Mouse (Mus musculus) lung, embryonic 16.5 days (tissue): Measurements from ENCODE around the gene Col4a3bp. TPM values are rescaled to one million over a fixed set of nuclear protein-coding genes. Genes with fewer than 3 reads are reported as not detected.
A peak's percentile ranks its signal among the peaks of the same experiment; 100 is the strongest.

ENCODE experiments used
- ATAC-seq: fragments of 200-750 bp; cut with Nextera tagmentation; 2 replicates; pipeline ENCODE4 v1.8.0; 2017; ENCODE audit warnings: low read depth, mild to moderate bottlenecking, moderate library complexity
- H3K27ac ChIP-seq: fragments of 300-500 bp; sonication (generic); 2 replicates; pipeline ENCODE4 v1.5.1; 2014; ENCODE audit warnings: mild to moderate bottlenecking, control low read depth, low read length
- H3K27me3 ChIP-seq: fragments of 300-500 bp; sonication (generic); 2 replicates; pipeline ENCODE4 v1.6.1; 2014; ENCODE audit warnings: low read depth, low read length, mixed read lengths; ENCODE audit not compliant: control insufficient read depth, insufficient read depth
- H3K36me3 ChIP-seq: fragments of 300-500 bp; sonication (generic); 2 replicates; pipeline ENCODE4 v1.6.1; 2014; ENCODE audit warnings: low read length; ENCODE audit not compliant: control insufficient read depth, insufficient read depth
- H3K4me1 ChIP-seq: fragments of 300-500 bp; sonication (generic); replicated peaks from 2 replicates; pipeline ENCODE4 v1.6.1; 2014; ENCODE audit warnings: low read length, mixed read lengths; ENCODE audit not compliant: control insufficient read depth, insufficient read depth
- H3K4me2 ChIP-seq: fragments of 300-500 bp; sonication (generic); 2 replicates; pipeline ENCODE4 v1.6.1; 2014; ENCODE audit warnings: low read depth, low read length, control low read depth
- H3K4me3 ChIP-seq: fragments of 300-500 bp; sonication (generic); 2 replicates; pipeline ENCODE4 v1.5.1; 2014; ENCODE audit warnings: mild to moderate bottlenecking, low read length, control low read depth
- H3K9ac ChIP-seq: fragments of 300-500 bp; sonication (generic); 2 replicates; pipeline ENCODE4 v1.6.1; 2014; ENCODE audit warnings: low read length, control low read depth
- H3K9me3 ChIP-seq: fragments of 300-500 bp; sonication (generic); 2 replicates; pipeline ENCODE4 v1.6.1; 2016; ENCODE audit warnings: low read length; ENCODE audit not compliant: control insufficient read depth
- WGBS: fragments of 180-500 bp; shearing (Covaris S2); extraction: QIAGEN DNeasy Blood & Tissue Kit; methylation state at CpG from one replicate; pipeline ENCODE4 v1.1.7; 2014; 5-methylcytosine and 5-hydroxymethylcytosine counted together
- polyA plus RNA-seq: library from polyadenylated mRNA; unstranded; fragments of >200 nt; fragmentation: Nextera tagmentation; extraction: Ambion mirVana; gene quantifications from 2 replicates; pipeline ENCODE4 v1.2.1, GENCODE M21; 2015

Gene Col4a3bp
- 9.2 and 10.3 TPM in 2 replicates for polyA plus RNA-seq

DNA sequence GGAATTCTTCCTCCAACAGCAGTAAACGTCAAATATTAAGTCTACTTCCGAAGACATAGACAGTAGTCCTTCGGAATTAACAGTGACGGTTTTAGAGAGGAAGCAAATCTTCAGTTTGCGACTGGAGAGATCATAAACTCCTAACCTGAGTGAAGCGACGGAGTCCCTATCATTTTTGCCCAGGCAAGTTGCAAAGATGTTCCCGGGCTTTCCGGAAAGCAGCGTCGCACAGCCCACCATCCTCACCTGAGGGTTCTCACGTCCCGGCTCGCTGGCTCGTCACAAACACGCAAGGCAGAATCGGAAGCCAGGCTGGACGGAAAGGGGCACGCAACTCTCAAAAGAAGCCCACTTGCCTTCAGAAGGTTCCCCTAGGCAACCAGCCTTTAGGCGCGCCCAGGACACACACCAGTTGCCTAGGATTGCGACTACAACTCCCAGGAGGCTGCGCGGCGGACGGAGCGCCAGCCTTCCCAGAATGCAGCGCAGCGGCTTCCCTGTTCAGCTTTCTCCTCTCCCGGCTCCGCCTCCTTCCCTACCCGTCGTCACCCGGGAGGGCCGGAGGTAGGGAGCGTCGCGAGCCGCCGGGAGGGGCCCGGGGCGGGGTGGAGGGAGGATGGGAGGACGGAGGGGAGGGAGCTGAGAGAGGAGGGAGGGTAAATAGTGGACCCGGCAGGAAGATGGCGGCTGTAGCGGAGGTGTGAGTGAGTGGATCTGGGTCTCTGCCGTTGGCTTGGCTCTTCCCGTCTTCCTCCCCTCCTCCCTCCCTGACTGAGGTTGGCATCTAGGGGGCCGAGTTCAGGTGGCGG is at the start of gene Col4a3bp, which contains the start of gene Polk:
TSS of gene Col4a3bp (plus strand) at position 538 of the 809 bp plus-strand sequence.
TSS of gene Polk (minus strand) at position 499 of the 809 bp plus-strand sequence.
- H3K36me3 ChIP-seq: no peaks in the 10 kb centered on the region
- WGBS: under 1% methylated on average over 46 of the region's 50 CpGs
- 0 out of 2 replicates have a peak, but pooled peaks cover 6% of the 10 kb centered on the region for H3K4me1 ChIP-seq
- H3K9me3 ChIP-seq: no peaks in the 10 kb centered on the region
- ATAC-seq: peak; percentile 99
- H3K4me3 ChIP-seq: peak within 1 kb of the TSS; percentile 94
- no peaks in the 10 kb centered on the region for H3K27me3 ChIP-seq
- H3K4me2 ChIP-seq: peak within 1 kb of the TSS; percentile 81
- peak within 1 kb of the TSS; percentile 97 for H3K9ac ChIP-seq
- H3K27ac ChIP-seq: peak within 1 kb of the TSS; percentile 88

- H3K9me3 ChIP-seq: no peaks in the 10 kb centered on the region
- 0 out of 2 replicates have a peak, but pooled peaks cover 3% of the 10 kb centered on the region for H3K36me3 ChIP-seq
- H3K4me1 ChIP-seq: no peaks in the 10 kb centered on the region
- no peaks in the 10 kb centered on the region for H3K27me3 ChIP-seq
- H3K9ac ChIP-seq: no peak overlapping the region
- 79% methylated on average over 8 of the region's 8 CpGs for WGBS
- no peak overlapping the region for H3K27ac ChIP-seq
- H3K4me3 ChIP-seq: no peak overlapping the region
- no peak for ATAC-seq
- H3K4me2 ChIP-seq: no peak overlapping the region
These were observed 45.8 kb upstream of the Col4a3bp start for GRCm38 (mm10) chr13:96496630-96497029.

GRCm38 (mm10) chr13:96499891-96500290 is 42.5 kb upstream of the Col4a3bp start:
- no peak for ATAC-seq
- Histone ChIP-seq H3K27ac (no peak overlapping the region), H3K4me1 (no peaks in the 10 kb centered on the region), H3K36me3 (0 out of 2 replicates have a peak, but pooled peaks cover 3% of the 10 kb centered on the region), H3K27me3 (no peaks in the 10 kb centered on the region), H3K9me3 (no peaks in the 10 kb centered on the region), H3K9ac (no peak overlapping the region), H3K4me2 (no peak overlapping the region), H3K4me3 (no peak overlapping the region)
- 88% methylated on average over 2 of the region's 2 CpGs for WGBS

DNA sequence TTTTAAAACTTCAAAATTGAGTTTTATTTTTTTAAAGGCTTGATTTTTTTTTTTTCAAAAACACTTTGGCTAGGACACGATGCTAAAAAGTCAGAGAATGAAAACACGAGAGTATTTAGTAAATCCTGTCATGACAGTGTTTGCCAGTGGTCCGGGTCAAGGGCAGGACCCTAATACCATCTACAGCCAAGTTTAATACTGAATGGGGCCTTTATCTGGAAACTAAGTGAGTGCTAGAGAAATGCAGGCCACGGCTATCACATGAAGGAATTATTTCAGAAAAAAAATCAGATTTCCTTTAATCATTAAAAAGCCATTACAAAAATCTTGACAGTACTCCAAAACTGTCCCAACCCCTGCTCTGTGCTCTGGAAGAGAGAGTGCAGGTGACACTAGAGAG is 36.8 kb upstream of the Col4a3bp start:
- Histone ChIP-seq H3K4me3 (no peak overlapping the region), H3K9ac (no peak overlapping the region), H3K9me3 (no peaks in the 10 kb centered on the region), H3K36me3 (0 out of 2 replicates have a peak, but pooled peaks cover 2% of the 10 kb centered on the region), H3K4me1 (no peaks in the 10 kb centered on the region; the same call in 1 of the 2 replicates), H3K27ac (no peak overlapping the region), H3K4me2 (no peak overlapping the region), H3K27me3 (no peaks in the 10 kb centered on the region)
- peak; percentile 52; the same call in 1 of the 2 replicates for ATAC-seq
- 40% methylated on average over 4 of the region's 4 CpGs for whole genome bisulfite sequencing

GRCm38 (mm10) chr13:96506313-96506712 is 36.1 kb upstream of the Col4a3bp start:
- ATAC-seq: no peak
- no peak overlapping the region for H3K4me2 ChIP-seq
- WGBS: 54% methylated on average over 6 of the region's 6 CpGs

DNA sequence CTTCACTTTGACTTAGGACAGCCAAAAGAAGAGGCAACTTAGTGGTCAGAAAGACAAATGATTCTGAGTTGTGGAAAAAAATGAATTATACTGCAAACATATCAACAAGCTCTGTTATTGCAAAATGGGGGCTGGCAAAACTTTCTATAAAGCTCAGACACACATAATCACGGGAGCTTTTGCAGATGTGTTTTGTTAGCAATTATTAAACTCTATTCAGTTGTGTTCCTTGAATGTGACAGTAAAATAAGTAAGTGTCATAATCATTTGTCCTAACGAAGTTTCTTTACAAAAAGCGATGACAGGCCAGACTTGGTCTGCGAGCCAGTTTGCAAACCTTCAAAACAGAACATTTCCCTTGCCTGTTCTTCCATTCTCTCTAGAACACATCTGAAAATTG is 34.9 kb upstream of the Col4a3bp start:
- Histone ChIP-seq H3K36me3 (no peaks in the 10 kb centered on the region), H3K4me1 (peaks cover 6% of the 10 kb centered on the region), H3K4me2 (no peak overlapping the region), H3K27me3 (no peaks in the 10 kb centered on the region), H3K27ac (no peak overlapping the region), H3K9me3 (no peaks in the 10 kb centered on the region), H3K9ac (no peak overlapping the region), H3K4me3 (no peak overlapping the region)
- peak; percentile 61 for ATAC-seq
- 60% methylated on average over 4 of the region's 4 CpGs for WGBS

More at GRCm38 (mm10) chr13:96506313-96506712, 36.1 kb upstream of the Col4a3bp start:
- no peak overlapping the region for H3K27ac ChIP-seq
- H3K36me3 ChIP-seq: no peaks in the 10 kb centered on the region
- no peaks in the 10 kb centered on the region; the same call in 1 of the 2 replicates for H3K4me1 ChIP-seq
- H3K9me3 ChIP-seq: no peaks in the 10 kb centered on the region
- H3K4me3 ChIP-seq: no peak overlapping the region
- H3K27me3 ChIP-seq: no peaks in the 10 kb centered on the region
- no peak overlapping the region for H3K9ac ChIP-seq

DNA sequence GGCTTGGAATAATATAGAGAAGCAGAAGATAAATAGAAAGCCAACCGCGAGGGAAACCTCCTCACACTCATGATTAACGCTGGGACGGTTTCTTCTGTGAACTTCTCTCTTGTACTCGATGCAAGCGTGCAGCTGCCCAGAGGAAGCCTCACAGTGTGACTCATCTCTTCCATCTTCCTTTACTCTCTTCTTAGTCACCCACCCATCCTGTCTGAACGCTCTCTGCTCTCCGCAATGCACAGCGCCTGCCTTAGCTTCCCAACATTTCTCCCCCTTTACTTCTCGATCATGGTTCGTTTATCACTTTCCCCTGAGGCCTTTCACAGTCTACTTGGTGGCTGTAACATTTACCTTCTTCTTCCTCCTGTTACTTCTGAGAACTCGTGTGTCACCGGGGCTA is 31.8 kb upstream of the Col4a3bp start:
- no peaks in the 10 kb centered on the region for H3K36me3 ChIP-seq
- H3K9ac ChIP-seq: no peak overlapping the region
- no peak overlapping the region for H3K27ac ChIP-seq
- H3K27me3 ChIP-seq: no peaks in the 10 kb centered on the region
- no peak overlapping the region for H3K4me3 ChIP-seq
- H3K4me2 ChIP-seq: no peak overlapping the region
- peaks cover 10% of the 10 kb centered on the region for H3K4me1 ChIP-seq
- no peaks in the 10 kb centered on the region for H3K9me3 ChIP-seq
- WGBS: 75% methylated on average over 13 of the region's 13 CpGs
- 0 out of 2 replicates have a peak, but pooled peaks have one; percentile 37 for ATAC-seq

- H3K9ac ChIP-seq: no peak overlapping the region
- no peak overlapping the region for H3K4me3 ChIP-seq
- no peak overlapping the region for H3K27ac ChIP-seq
- H3K9me3 ChIP-seq: no peaks in the 10 kb centered on the region
- peaks cover 10% of the 10 kb centered on the region for H3K4me1 ChIP-seq
- 66% methylated on average over 1 of the region's 1 CpGs for WGBS
- H3K36me3 ChIP-seq: no peaks in the 10 kb centered on the region
- no peak overlapping the region for H3K4me2 ChIP-seq
- no peaks in the 10 kb centered on the region for H3K27me3 ChIP-seq
- ATAC-seq: no peak
These were observed 31.2 kb upstream of the Col4a3bp start for GRCm38 (mm10) chr13:96511262-96511661.

- no peak overlapping the region for H3K9ac ChIP-seq
- no peak overlapping the region for H3K4me3 ChIP-seq
- no peak overlapping the region for H3K4me2 ChIP-seq
- no peaks in the 10 kb centered on the region for H3K9me3 ChIP-seq
- H3K4me1 ChIP-seq: peaks cover 10% of the 10 kb centered on the region
- H3K36me3 ChIP-seq: no peaks in the 10 kb centered on the region
- no peaks in the 10 kb centered on the region for H3K27me3 ChIP-seq
- no peak overlapping the region for H3K27ac ChIP-seq
- ATAC-seq: no peak
- WGBS: 38% methylated on average over 5 of the region's 5 CpGs
These were observed 30.5 kb upstream of the Col4a3bp start for GRCm38 (mm10) chr13:96511893-96512292.
